Mouse (Mus musculus): Measurements from ENCODE around the gene Tmem79. TPM values are rescaled to one million over a fixed set of nuclear protein-coding genes. Genes with fewer than 3 reads are reported as not detected.

Gene Tmem79
- total and polyA plus RNA-seq, 3 experiments = 1.6 to 3.7 (median 3.2) TPM

DNA sequence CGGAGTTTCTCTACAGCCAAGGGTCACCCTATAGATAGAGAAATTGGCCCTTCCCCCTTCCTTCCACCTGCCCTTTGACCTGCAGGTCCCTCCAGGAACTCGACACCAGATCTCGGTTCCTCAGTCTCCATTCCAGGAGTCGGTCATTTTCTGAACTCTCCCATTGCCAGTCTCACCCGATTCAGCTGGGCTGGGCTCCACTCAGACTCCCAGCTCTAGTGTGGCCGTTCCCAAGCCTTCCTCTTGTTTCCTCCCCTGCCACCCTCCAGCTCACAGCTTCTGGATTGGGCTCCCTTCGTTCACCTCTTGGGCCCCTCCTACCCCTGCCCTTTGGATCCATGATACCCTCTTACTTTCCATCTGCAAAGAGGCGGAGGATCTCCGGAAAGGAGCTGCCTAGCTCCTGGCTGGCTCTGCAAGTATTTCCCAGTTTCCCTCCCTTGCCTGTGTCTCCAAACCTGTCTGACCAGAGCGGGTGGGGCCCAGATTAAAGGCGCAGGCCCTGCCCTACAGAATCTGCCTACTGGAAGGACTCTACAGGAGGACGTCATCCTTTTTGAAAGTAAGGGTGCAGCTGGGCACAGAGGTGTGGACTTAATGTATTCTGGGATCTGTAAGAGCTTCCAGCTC, 1.8 kb downstream of the Tmem79 start:
- Histone ChIP-seq H3K4me1 (ENCODE audit: control insufficient read depth in 1 of 2, insufficient read depth in 2 of 2) (peaks cover 16 to 34% of the 10 kb centered on the region in 2 experiments), H3K79me2 (replicated peaks; ENCODE audit: control insufficient read depth, extremely low read depth, insufficient read depth, poor library complexity, severe bottlenecking) (peaks cover 29% of the 10 kb centered on the region), H3K27me3 (replicated peaks) (no peaks in the 10 kb centered on the region), H3K27ac (ENCODE audit: insufficient read depth, low read depth) (peak overlapping the region; percentile 10; the same call in 1 of the 2 replicates), H3K4me2 (ENCODE audit: insufficient read depth, low read depth, poor library complexity, severe bottlenecking) (peak overlapping the region; percentile 47; the same call in 1 of the 2 replicates), H3K4me3 (replicated peaks in 1 of 3; ENCODE audit: low read depth in 2 of 3, low read length in 2 of 3, poor library complexity in 1 of 3) (peak overlapping the region in 1 of 3 experiments; percentile 10), H3K9me3 (replicated peaks; ENCODE audit: low read length) (no peaks in the 10 kb centered on the region), H3K36me3 (replicated peaks in 1 of 2; ENCODE audit: control insufficient read depth in 1 of 2, insufficient read depth in 1 of 2, low read length in 1 of 2) (peaks cover 13 to 39% of the 10 kb centered on the region in 2 experiments), H3K9ac (ENCODE audit: insufficient read depth, low read depth) (no peak overlapping the region)
- in situ Hi-C loops (cut with MboI; ENCODE audit: low pct_ligation_motif_present, low pct_unique_long_range_greater_than_20kb, low sequenced_read_pairs) (loop anchor here (5.0 kb wide), 1 partner anchor 37 kb away; the partner anchor contains the start of genes Cct3 and Tsacc), dilution Hi-C loops (cut with MboI; ENCODE audit: extremely low pct_ligation_motif_present, extremely low pct_unique_long_range_greater_than_20kb, low sequenced_read_pairs) (no loop called here)
- DNase-seq (ENCODE audit: extremely low read depth) = no peak
- no peak for TF ChIP-seq POLR2A (IDR thresholded peaks at IDR 0.05; ENCODE audit: low read depth, low read length)
- TF ChIP-seq SMC3 (IDR thresholded peaks at IDR 0.05; ENCODE audit: low read depth, low read length) = no peak
- TF ChIP-seq KAT2A (IDR thresholded peaks at IDR 0.05; ENCODE audit: insufficient replicate concordance, low read length) = no peak
- no peak for TF ChIP-seq ZKSCAN1 (IDR thresholded peaks at IDR 0.05; ENCODE audit: borderline replicate concordance, low read depth, low read length)
- TF ChIP-seq RCOR1 (conservative IDR thresholded peaks at IDR 0.05; ENCODE audit: low read depth, low read length) = no peak
- TF ChIP-seq MAX (IDR thresholded peaks at IDR 0.05; ENCODE audit: low read length) = no peak
- TF ChIP-seq ZMIZ1 (IDR thresholded peaks at IDR 0.05; ENCODE audit: low read depth, low read length) = no peak
- TF ChIP-seq IRF4 (IDR thresholded peaks at IDR 0.05; ENCODE audit: low read depth, low read length) = no peak
- TF ChIP-seq GABPA (IDR thresholded peaks at IDR 0.05; ENCODE audit: insufficient replicate concordance, low read depth, low read length) = no peak
- TF ChIP-seq NELFE (IDR thresholded peaks at IDR 0.05; ENCODE audit: low read depth, low read length) = no peak
- TF ChIP-seq JUND (conservative IDR thresholded peaks at IDR 0.05; ENCODE audit: low read depth, low read length) = no peak
- TF ChIP-seq ZNF384 (IDR thresholded peaks at IDR 0.05; ENCODE audit: low read depth, low read length) = no peak
- TF ChIP-seq NRF1 (IDR thresholded peaks at IDR 0.05; ENCODE audit: low read depth, low read length) = no peak
- TF ChIP-seq ZC3H11A (IDR thresholded peaks at IDR 0.05; ENCODE audit: low read depth, low read length) = no peak
- no peak for TF ChIP-seq ELF1 (IDR thresholded peaks at IDR 0.05; ENCODE audit: low read depth, low read length)
- TF ChIP-seq ETS1 (conservative IDR thresholded peaks at IDR 0.05; ENCODE audit: low read depth, low read length) = no peak
- no peak for TF ChIP-seq HCFC1 (IDR thresholded peaks at IDR 0.05; ENCODE audit: low read depth, low read length)
- TF ChIP-seq TCF12 (IDR thresholded peaks at IDR 0.05; ENCODE audit: low read depth, low read length) = no peak
- no peak; the same call in 1 of the 2 replicates for TF ChIP-seq POLR2AphosphoS2 (IDR thresholded peaks at IDR 0.05; ENCODE audit: low read depth, low read length)
- TF ChIP-seq PAX5 (IDR thresholded peaks at IDR 0.05; ENCODE audit: low read length) = no peak

DNA sequence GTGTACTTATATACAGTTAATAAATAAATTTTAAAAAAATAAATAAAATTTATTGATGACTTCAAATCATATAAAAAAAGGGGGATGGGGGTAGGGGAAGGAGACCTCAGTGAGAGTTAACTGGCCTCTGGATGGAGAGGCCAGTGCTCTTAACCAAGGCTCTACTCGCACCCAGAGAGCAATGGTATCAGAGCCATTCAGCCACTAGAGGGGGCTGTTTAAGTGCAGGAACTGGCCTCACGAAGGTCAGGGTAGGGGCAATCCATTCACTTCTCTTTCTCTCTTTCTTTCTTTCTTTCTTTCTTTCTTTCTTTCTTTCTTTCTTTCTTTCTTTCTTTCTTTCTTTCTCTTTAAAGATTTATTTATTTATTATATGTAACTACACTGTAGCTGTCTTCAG, 4.7 kb downstream of the Tmem79 start:
- Histone ChIP-seq H3K27ac (ENCODE audit: insufficient read depth, low read depth) (no peak overlapping the region), H3K36me3 (replicated peaks in 1 of 2; ENCODE audit: control insufficient read depth in 1 of 2, insufficient read depth in 1 of 2, low read length in 1 of 2) (peaks cover 26 to 57% of the 10 kb centered on the region in 2 experiments), H3K4me2 (ENCODE audit: insufficient read depth, low read depth, poor library complexity, severe bottlenecking) (no peak overlapping the region), H3K27me3 (replicated peaks) (no peaks in the 10 kb centered on the region), H3K4me1 (ENCODE audit: control insufficient read depth in 1 of 2, insufficient read depth in 2 of 2) (peaks cover 15 to 21% of the 10 kb centered on the region in 2 experiments), H3K4me3 (replicated peaks in 1 of 3; ENCODE audit: low read depth in 2 of 3, low read length in 2 of 3, poor library complexity in 1 of 3) (no peak overlapping the region), H3K9me3 (replicated peaks; ENCODE audit: low read length) (no peaks in the 10 kb centered on the region), H3K79me2 (replicated peaks; ENCODE audit: control insufficient read depth, extremely low read depth, insufficient read depth, poor library complexity, severe bottlenecking) (peaks cover 4% of the 10 kb centered on the region; the same call in 1 of the 2 replicates), H3K9ac (ENCODE audit: insufficient read depth, low read depth) (no peak overlapping the region)
- peak; percentile 68 for DNase-seq (ENCODE audit: extremely low read depth)
- in situ Hi-C loops (cut with MboI; ENCODE audit: low pct_ligation_motif_present, low pct_unique_long_range_greater_than_20kb, low sequenced_read_pairs) (loop anchor here (5.0 kb wide), 1 partner anchor 34 kb away; the partner anchor contains the start of genes Cct3 and Tsacc), dilution Hi-C loops (cut with MboI; ENCODE audit: extremely low pct_ligation_motif_present, extremely low pct_unique_long_range_greater_than_20kb, low sequenced_read_pairs) (no loop called here)
- TF ChIP-seq JUND (conservative IDR thresholded peaks at IDR 0.05; ENCODE audit: low read depth, low read length) (no peak), RAD21 (IDR thresholded peaks at IDR 0.05; ENCODE audit: low read depth, low read length) (peak; percentile 49), CTCF (conservative IDR thresholded peaks at IDR 0.05 in 1 of 2, IDR thresholded peaks at IDR 0.05 in 1 of 2; ENCODE audit: low read depth in 2 of 2, low read length in 2 of 2) (peak; percentile 63 to 80), MAFK (IDR thresholded peaks at IDR 0.05; ENCODE audit: insufficient replicate concordance, low read length) (no peak), SMC3 (IDR thresholded peaks at IDR 0.05; ENCODE audit: low read depth, low read length) (peak; percentile 36)

All from CH12.LX (cell line).